Mouse (Mus musculus) heart, adult 9 months (tissue): ENCODE data around the gene Asb10.
"Not testable (repeated sequence)": the region's sequence is repeated elsewhere in the genome, so short reads cannot be mapped to it uniquely, and the experiment has no call there.

ENCODE experiments used
- DNase-seq, 2 experiments: peaks; one replicate each; pipeline ENCODE4 v3.0.0; 2022; ENCODE audit warnings: low spot score in 2 of 2

Asb10 gene

GRCm38 (mm10) chr5:24540387-24541143 is at the start of gene Asb10:
Gene Asb10, minus strand, starts transcription at chr5:24540978.
- DNase-seq, result peak; percentile 80 to 84

- no peak for DNase-seq
These were observed 49.0 kb upstream of the Asb10 start for GRCm38 (mm10) chr5:24589511-24590500.

GRCm38 (mm10) chr5:24587200-24587577 is 46.4 kb upstream of the Asb10 start:
- DNase-seq, result no peak

- DNase-seq, result peak; percentile 81 to 83
These were observed 45.9 kb upstream of the Asb10 start, which contains the start of gene Chpf2 for GRCm38 (mm10) chr5:24586547-24587199. Gene Chpf2, plus strand, starts transcription at chr5:24586741.

GRCm38 (mm10) chr5:24586106-24586505 is 45.3 kb upstream of the Asb10 start:
- DNase-seq, result no peak

- DNase-seq, result no peak
These were observed 37.6 kb upstream of the Asb10 start for GRCm38 (mm10) chr5:24578109-24578963.

- DNase-seq, result peak; percentile 99 to 100
These were observed 36.6 kb upstream of the Asb10 start, which contains the start of gene Abcf2 for GRCm38 (mm10) chr5:24577183-24577929. Gene Abcf2, minus strand, starts transcription at chr5:24577467.

- no peak for DNase-seq
These were observed 36.0 kb upstream of the Asb10 start for GRCm38 (mm10) chr5:24576801-24577182.

GRCm38 (mm10) chr5:24575948-24576347 is 35.2 kb upstream of the Asb10 start:
- DNase-seq, result no peak

GRCm38 (mm10) chr5:24556709-24557108 is 15.9 kb upstream of the Asb10 start, which contains the start of gene 4931409K22Rik:
Gene 4931409K22Rik, minus strand, starts transcription at chr5:24556809.
- DNase-seq, result no peak

GRCm38 (mm10) chr5:24555335-24555734 is 14.6 kb upstream of the Asb10 start:
- not testable (repeated sequence) for DNase-seq

- no peak for DNase-seq
These were observed 13.0 kb upstream of the Asb10 start for GRCm38 (mm10) chr5:24553621-24554244.

- no peak for DNase-seq
These were observed 10.5 kb upstream of the Asb10 start for GRCm38 (mm10) chr5:24551317-24551688.

- DNase-seq, result no peak
These were observed 10.0 kb upstream of the Asb10 start for GRCm38 (mm10) chr5:24550598-24551316.

- DNase-seq, result no peak
These were observed 1.9 kb upstream of the Asb10 start for GRCm38 (mm10) chr5:24542643-24543042.

- DNase-seq, result no peak
These were observed 379 bp upstream of the Asb10 start for GRCm38 (mm10) chr5:24541144-24541569.

- no peak for DNase-seq
These were observed 1.0 kb downstream of the Asb10 start for GRCm38 (mm10) chr5:24539571-24540296.

GRCm38 (mm10) chr5:24537618-24538017 is 3.2 kb downstream of the Asb10 start:
- peak in 1 of 2 experiments; percentile 35 for DNase-seq
